Mouse (Mus musculus): Measurements from ENCODE around the gene Slc7a1.

The Slc7a1 gene

GRCm38 (mm10) chr5:148393316-148393715 lies 6.4 kb downstream of the Slc7a1 start:
- in situ Hi-C loops (cut with MboI; ENCODE audit: unreplicated experiment in 2 of 2) = no loop called here

- in situ Hi-C loops (cut with MboI; ENCODE audit: unreplicated experiment in 2 of 2) = no loop called here
Observed at GRCm38 (mm10) chr5:148392831-148393230, 6.9 kb downstream of the Slc7a1 start.

GRCm38 (mm10) chr5:148389007-148389970 lies 10.4 kb downstream of the Slc7a1 start:
- in situ Hi-C loops (cut with MboI; ENCODE audit: unreplicated experiment in 2 of 2) = no loop called here

- in situ Hi-C loops (cut with MboI; ENCODE audit: unreplicated experiment in 2 of 2) = no loop called here
Observed at GRCm38 (mm10) chr5:148388251-148389006, 11.3 kb downstream of the Slc7a1 start.

GRCm38 (mm10) chr5:148387820-148388219 lies 11.9 kb downstream of the Slc7a1 start:
- in situ Hi-C loops (cut with MboI; ENCODE audit: unreplicated experiment in 2 of 2) = no loop called here

- in situ Hi-C loops (cut with MboI; ENCODE audit: unreplicated experiment in 2 of 2) = no loop called here
Observed at GRCm38 (mm10) chr5:148386471-148386870, 13.2 kb downstream of the Slc7a1 start.

- in situ Hi-C loops (cut with MboI; ENCODE audit: unreplicated experiment in 2 of 2) = no loop called here
Observed at GRCm38 (mm10) chr5:148384501-148385055, 15.1 kb downstream of the Slc7a1 start.

GRCm38 (mm10) chr5:148383841-148384500 lies 15.7 kb downstream of the Slc7a1 start:
- in situ Hi-C loops (cut with MboI; ENCODE audit: unreplicated experiment in 2 of 2) = no loop called here

- in situ Hi-C loops (cut with MboI; ENCODE audit: unreplicated experiment in 2 of 2) = no loop called here
Observed at GRCm38 (mm10) chr5:148381083-148381482, 18.6 kb downstream of the Slc7a1 start.

- in situ Hi-C loops (cut with MboI; ENCODE audit: unreplicated experiment in 2 of 2) = no loop called here
Observed at GRCm38 (mm10) chr5:148380246-148380504, 19.5 kb downstream of the Slc7a1 start.

GRCm38 (mm10) chr5:148379455-148380245 lies 20.1 kb downstream of the Slc7a1 start:
- in situ Hi-C loops (cut with MboI; ENCODE audit: unreplicated experiment in 2 of 2) = no loop called here

GRCm38 (mm10) chr5:148378707-148379106 lies 21.0 kb downstream of the Slc7a1 start:
- in situ Hi-C loops (cut with MboI; ENCODE audit: unreplicated experiment in 2 of 2) = no loop called here

GRCm38 (mm10) chr5:148378232-148378508 lies 21.5 kb downstream of the Slc7a1 start:
- in situ Hi-C loops (cut with MboI; ENCODE audit: unreplicated experiment in 2 of 2) = no loop called here

- in situ Hi-C loops (cut with MboI; ENCODE audit: unreplicated experiment in 2 of 2) = no loop called here
Observed at GRCm38 (mm10) chr5:148377439-148378231, 22.1 kb downstream of the Slc7a1 start.

GRCm38 (mm10) chr5:148376358-148376757 lies 23.3 kb downstream of the Slc7a1 start:
- in situ Hi-C loops (cut with MboI; ENCODE audit: unreplicated experiment in 2 of 2) = no loop called here

- in situ Hi-C loops (cut with MboI; ENCODE audit: unreplicated experiment in 2 of 2) = no loop called here
Observed at GRCm38 (mm10) chr5:148375480-148375879, 24.2 kb downstream of the Slc7a1 start.

- in situ Hi-C loops (cut with MboI; ENCODE audit: unreplicated experiment in 2 of 2) = no loop called here
Observed at GRCm38 (mm10) chr5:148373092-148373685, 26.5 kb downstream of the Slc7a1 start.

GRCm38 (mm10) chr5:148372005-148372917 lies 27.4 kb downstream of the Slc7a1 start:
- in situ Hi-C loops (cut with MboI; ENCODE audit: unreplicated experiment in 2 of 2) = no loop called here
